Mouse (Mus musculus): ENCODE measurements around the gene Cdon. TPM values are rescaled to one million over a fixed set of nuclear protein-coding genes. Genes with fewer than 3 reads are reported as not detected.

The Cdon gene
- polyA plus RNA-seq, 1 experiment, result 39.9 TPM

DNA sequence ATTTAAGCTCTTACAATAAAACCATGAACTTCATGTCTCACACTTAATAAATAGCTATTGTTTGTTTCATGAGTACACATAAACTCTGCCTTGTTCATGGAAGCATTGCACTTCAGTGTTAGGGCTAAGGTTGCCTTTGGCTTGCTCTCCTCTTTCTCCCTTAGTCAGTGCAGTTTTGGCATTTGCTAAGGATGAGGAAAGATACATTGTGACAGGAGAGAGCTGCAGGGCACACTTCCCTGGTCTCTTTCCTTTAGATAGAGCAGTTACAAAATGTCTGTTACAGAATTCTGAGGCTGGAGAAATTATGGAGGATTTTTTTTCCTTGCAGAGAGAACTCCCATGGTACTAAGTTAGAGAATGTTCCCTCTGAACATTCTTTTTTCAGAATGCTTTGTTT, 18.8 kb downstream of the Cdon start:
- no peak overlapping the region for H3K4me3 ChIP-seq (ENCODE audit: insufficient read depth, poor library complexity, severe bottlenecking)
- no peaks in the 10 kb centered on the region for H3K27me3 ChIP-seq (ENCODE audit: control insufficient read depth, insufficient read depth, insufficient read length)
- H3K79me3 ChIP-seq (ENCODE audit: low read depth), result peaks cover 81% of the 10 kb centered on the region
- H3K79me2 ChIP-seq (ENCODE audit: control insufficient read depth, insufficient read depth), result peaks cover 100% of the 10 kb centered on the region
- TF ChIP-seq FOSL1 (IDR thresholded peaks at IDR 0.05; ENCODE audit: insufficient read depth, low read length, poor library complexity, severe bottlenecking) (no peak), MYOD1 (IDR thresholded peaks at IDR 0.05; ENCODE audit: control insufficient read depth, insufficient read length, low read depth) (no peak), MYOG (IDR thresholded peaks at IDR 0.05; ENCODE audit: control insufficient read depth, extremely low read depth, insufficient read length) (no peak), USF1 (IDR thresholded peaks at IDR 0.05; ENCODE audit: low read depth) (no peak), CEBPB (IDR thresholded peaks at IDR 0.05; ENCODE audit: low read depth) (no peak), CTCF (IDR thresholded peaks at IDR 0.05; ENCODE audit: control insufficient read depth, insufficient read depth, insufficient read length) (no peak), MAX (IDR thresholded peaks at IDR 0.05) (no peak)
- H3ac ChIP-seq (ENCODE audit: control insufficient read depth, insufficient read length, low read depth), result no peak overlapping the region
- H3K36me3 ChIP-seq (ENCODE audit: control insufficient read depth, insufficient read depth), result peaks cover 12% of the 10 kb centered on the region

- Histone ChIP-seq H3K79me2 (ENCODE audit: control insufficient read depth, insufficient read depth) (peaks cover 97% of the 10 kb centered on the region), H3K36me3 (ENCODE audit: control insufficient read depth, insufficient read depth) (peaks cover 19% of the 10 kb centered on the region), H3K79me3 (ENCODE audit: low read depth) (peaks cover 65% of the 10 kb centered on the region), H3ac (ENCODE audit: control insufficient read depth, insufficient read length, low read depth) (no peak overlapping the region), H3K27me3 (ENCODE audit: control insufficient read depth, insufficient read depth, insufficient read length) (no peaks in the 10 kb centered on the region), H3K4me3 (ENCODE audit: insufficient read depth, poor library complexity, severe bottlenecking) (no peak overlapping the region)
- TF ChIP-seq USF1 (IDR thresholded peaks at IDR 0.05; ENCODE audit: low read depth) (no peak), MYOG (IDR thresholded peaks at IDR 0.05; ENCODE audit: control insufficient read depth, extremely low read depth, insufficient read length) (no peak), MYOD1 (IDR thresholded peaks at IDR 0.05; ENCODE audit: control insufficient read depth, insufficient read length, low read depth) (no peak), MAX (IDR thresholded peaks at IDR 0.05) (no peak), FOSL1 (IDR thresholded peaks at IDR 0.05; ENCODE audit: insufficient read depth, low read length, poor library complexity, severe bottlenecking) (no peak), CEBPB (IDR thresholded peaks at IDR 0.05; ENCODE audit: low read depth) (no peak), CTCF (IDR thresholded peaks at IDR 0.05; ENCODE audit: control insufficient read depth, insufficient read depth, insufficient read length) (no peak)
Measured at GRCm38 (mm10) chr9:35442476-35442875, 21.5 kb downstream of the Cdon start.

DNA sequence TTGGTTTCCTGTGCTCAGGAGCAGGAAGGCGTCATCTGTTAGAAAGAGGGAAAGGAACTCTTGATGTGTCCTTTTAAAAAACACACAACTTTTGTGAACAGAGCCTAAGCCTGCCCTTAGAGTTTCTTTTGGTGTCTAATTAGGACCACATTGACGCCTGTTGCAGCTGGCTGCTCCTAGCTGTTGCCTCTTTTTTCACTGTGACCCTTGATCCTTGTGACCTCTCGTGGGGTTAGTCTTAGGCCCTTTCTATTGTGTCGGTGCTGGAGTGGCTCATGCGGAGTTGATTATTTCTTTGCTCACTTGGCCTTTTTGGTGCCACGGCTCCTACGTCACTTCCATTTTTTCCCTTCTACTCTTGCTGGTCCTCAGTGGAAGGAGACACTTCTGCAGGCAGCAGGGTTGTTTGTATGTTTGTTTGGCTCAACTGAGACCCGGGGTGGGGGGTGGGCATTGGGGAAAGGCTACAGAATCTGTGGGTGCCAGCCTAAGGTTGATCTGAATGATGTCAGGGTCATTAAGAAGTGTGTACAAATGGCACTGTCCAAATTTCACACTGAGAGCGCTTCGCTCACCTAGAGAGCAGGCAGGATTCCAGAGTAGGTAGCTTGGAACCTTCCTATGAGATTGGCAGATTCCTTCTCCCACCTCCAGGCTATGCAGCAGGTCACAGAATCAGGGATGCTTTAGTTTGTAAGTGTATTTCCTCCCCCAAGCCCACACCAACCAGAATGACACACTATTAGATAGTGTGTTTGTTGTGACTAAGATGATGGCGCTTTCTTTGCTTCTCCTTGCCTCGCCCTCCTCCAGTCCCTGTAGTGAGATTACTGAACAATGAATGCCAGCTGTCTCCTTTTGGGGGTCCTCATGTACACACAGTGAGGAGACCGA, 22.9 kb downstream of the Cdon start:
- peaks cover 97% of the 10 kb centered on the region for H3K79me2 ChIP-seq (ENCODE audit: control insufficient read depth, insufficient read depth)
- H3K4me3 ChIP-seq (ENCODE audit: insufficient read depth, poor library complexity, severe bottlenecking), result no peak overlapping the region
- H3K79me3 ChIP-seq (ENCODE audit: low read depth), result peaks cover 59% of the 10 kb centered on the region
- H3K36me3 ChIP-seq (ENCODE audit: control insufficient read depth, insufficient read depth), result peaks cover 19% of the 10 kb centered on the region
- TF ChIP-seq MYOG (IDR thresholded peaks at IDR 0.05; ENCODE audit: control insufficient read depth, extremely low read depth, insufficient read length) (no peak), FOSL1 (IDR thresholded peaks at IDR 0.05; ENCODE audit: insufficient read depth, low read length, poor library complexity, severe bottlenecking) (no peak), MAX (IDR thresholded peaks at IDR 0.05) (no peak), MYOD1 (IDR thresholded peaks at IDR 0.05; ENCODE audit: control insufficient read depth, insufficient read length, low read depth) (no peak), CTCF (IDR thresholded peaks at IDR 0.05; ENCODE audit: control insufficient read depth, insufficient read depth, insufficient read length) (no peak), USF1 (IDR thresholded peaks at IDR 0.05; ENCODE audit: low read depth) (no peak), CEBPB (IDR thresholded peaks at IDR 0.05; ENCODE audit: low read depth) (no peak)
- H3ac ChIP-seq (ENCODE audit: control insufficient read depth, insufficient read length, low read depth), result no peak overlapping the region
- no peaks in the 10 kb centered on the region for H3K27me3 ChIP-seq (ENCODE audit: control insufficient read depth, insufficient read depth, insufficient read length)

- Histone ChIP-seq H3K79me3 (ENCODE audit: low read depth) (peaks cover 58% of the 10 kb centered on the region), H3K4me3 (ENCODE audit: insufficient read depth, poor library complexity, severe bottlenecking) (no peak overlapping the region), H3ac (ENCODE audit: control insufficient read depth, insufficient read length, low read depth) (no peak overlapping the region), H3K36me3 (ENCODE audit: control insufficient read depth, insufficient read depth) (peaks cover 21% of the 10 kb centered on the region), H3K27me3 (ENCODE audit: control insufficient read depth, insufficient read depth, insufficient read length) (no peaks in the 10 kb centered on the region), H3K79me2 (ENCODE audit: control insufficient read depth, insufficient read depth) (peaks cover 97% of the 10 kb centered on the region)
- TF ChIP-seq CEBPB (IDR thresholded peaks at IDR 0.05; ENCODE audit: low read depth) (no peak), MYOD1 (IDR thresholded peaks at IDR 0.05; ENCODE audit: control insufficient read depth, insufficient read length, low read depth) (no peak), FOSL1 (IDR thresholded peaks at IDR 0.05; ENCODE audit: insufficient read depth, low read length, poor library complexity, severe bottlenecking) (no peak), MYOG (IDR thresholded peaks at IDR 0.05; ENCODE audit: control insufficient read depth, extremely low read depth, insufficient read length) (no peak), MAX (IDR thresholded peaks at IDR 0.05) (no peak)
Measured at GRCm38 (mm10) chr9:35444512-35444886, 23.6 kb downstream of the Cdon start.

DNA sequence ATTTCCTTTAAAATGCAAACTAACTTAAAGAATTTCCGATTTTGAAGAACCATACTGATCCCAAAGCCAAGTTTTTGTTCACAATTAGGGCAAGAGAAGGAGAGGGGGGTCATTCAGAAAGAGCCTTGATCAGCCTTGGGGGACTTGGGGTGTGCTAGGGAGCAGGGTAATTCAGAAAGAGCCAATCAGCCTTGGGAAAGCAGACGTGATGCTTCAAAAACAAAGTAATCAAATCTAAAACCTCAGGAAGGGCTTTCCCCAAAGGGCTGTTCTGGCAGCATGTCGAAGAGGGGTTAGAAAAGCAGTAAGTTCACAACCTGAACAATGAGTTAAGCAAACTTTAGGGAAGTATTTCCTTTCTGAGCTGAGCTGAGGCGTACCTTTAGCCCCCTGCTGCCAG, 26.0 kb downstream of the Cdon start:
- peaks cover 44% of the 10 kb centered on the region for H3K79me3 ChIP-seq (ENCODE audit: low read depth)
- peaks cover 81% of the 10 kb centered on the region for H3K79me2 ChIP-seq (ENCODE audit: control insufficient read depth, insufficient read depth)
- H3ac ChIP-seq (ENCODE audit: control insufficient read depth, insufficient read length, low read depth), result no peak overlapping the region
- no peak overlapping the region for H3K4me3 ChIP-seq (ENCODE audit: insufficient read depth, poor library complexity, severe bottlenecking)
- H3K36me3 ChIP-seq (ENCODE audit: control insufficient read depth, insufficient read depth), result peaks cover 28% of the 10 kb centered on the region
- TF ChIP-seq FOSL1 (IDR thresholded peaks at IDR 0.05; ENCODE audit: insufficient read depth, low read length, poor library complexity, severe bottlenecking) (no peak), MYOD1 (IDR thresholded peaks at IDR 0.05; ENCODE audit: control insufficient read depth, insufficient read length, low read depth) (no peak), CTCF (IDR thresholded peaks at IDR 0.05; ENCODE audit: control insufficient read depth, insufficient read depth, insufficient read length) (no peak), CEBPB (IDR thresholded peaks at IDR 0.05; ENCODE audit: low read depth) (no peak), USF1 (IDR thresholded peaks at IDR 0.05; ENCODE audit: low read depth) (no peak), MAX (IDR thresholded peaks at IDR 0.05) (no peak), MYOG (IDR thresholded peaks at IDR 0.05; ENCODE audit: control insufficient read depth, extremely low read depth, insufficient read length) (no peak)
- H3K27me3 ChIP-seq (ENCODE audit: control insufficient read depth, insufficient read depth, insufficient read length), result no peaks in the 10 kb centered on the region

Measured in C2C12 (cell line).